Mouse (Mus musculus): ENCODE measurements around the gene Rbpj. TPM values are rescaled to one million over a fixed set of nuclear protein-coding genes. Genes with fewer than 3 reads are reported as not detected.

The Rbpj gene
- total and polyA plus RNA-seq, 2 experiments from 2014 or later: 12.6 to 22.0 TPM

DNA sequence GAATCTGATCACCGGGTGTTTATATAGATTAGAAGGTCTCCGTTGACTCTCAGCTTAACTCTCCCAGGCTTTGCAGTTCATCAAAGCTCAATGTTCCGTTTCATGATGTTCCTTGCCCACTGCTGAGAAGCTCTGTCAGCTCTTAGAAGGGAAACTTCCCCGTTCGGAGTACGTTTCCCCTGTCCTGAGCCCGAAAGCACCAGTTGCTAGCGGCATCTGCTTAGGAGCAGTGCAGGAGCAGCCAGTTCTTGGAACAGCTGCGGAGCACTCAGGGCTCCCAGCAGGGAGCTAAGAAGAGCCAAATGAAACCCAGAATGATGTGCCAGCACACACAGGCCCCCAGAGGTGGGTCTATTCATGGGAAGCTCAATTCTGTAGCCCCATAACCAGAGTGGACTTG, 15.0 kb upstream of the Rbpj start:
- no peaks in the 10 kb centered on the region for H3K36me3 ChIP-seq (replicated peaks; ENCODE audit: control insufficient read depth, insufficient read depth, low read length)
- no peak overlapping the region for H3K9ac ChIP-seq (replicated peaks; ENCODE audit: low read depth, low read length)
- H3K4me2 ChIP-seq (ENCODE audit: low read depth, low read length): no peak overlapping the region
- no peak overlapping the region for H3K4me3 ChIP-seq (ENCODE audit: low read depth, low read length)
- no peak; the same call in 1 of the 2 replicates for ATAC-seq (ENCODE audit: insufficient read depth, low read depth)
- no peaks in the 10 kb centered on the region for H3K9me3 ChIP-seq (replicated peaks; ENCODE audit: control insufficient read depth, low read length)
- 40% methylated on average over 9 of the region's 9 CpGs for WGBS
- no peaks in the 10 kb centered on the region for H3K27me3 ChIP-seq (ENCODE audit: control insufficient read depth, insufficient read depth, low read length)
- H3K4me1 ChIP-seq (ENCODE audit: control insufficient read depth, insufficient read depth): no peaks in the 10 kb centered on the region
- TF ChIP-seq EP300 (IDR thresholded peaks at IDR 0.05; ENCODE audit: low read depth) (no peak), CTCF (IDR thresholded peaks at IDR 0.05; ENCODE audit: low read depth) (no peak)
- H3K27ac ChIP-seq (ENCODE audit: low read depth): no peak overlapping the region
- DNase-seq (ENCODE audit: low spot score): no peak

GRCm38 (mm10) chr5:53451829-53452228, 14.1 kb upstream of the Rbpj start:
- TF ChIP-seq CTCF (IDR thresholded peaks at IDR 0.05; ENCODE audit: low read depth) (no peak), EP300 (IDR thresholded peaks at IDR 0.05; ENCODE audit: low read depth) (no peak)
- H3K36me3 ChIP-seq (replicated peaks; ENCODE audit: control insufficient read depth, insufficient read depth, low read length): no peaks in the 10 kb centered on the region
- no peak for ATAC-seq (ENCODE audit: insufficient read depth, low read depth)
- no peak for DNase-seq (ENCODE audit: low spot score)
- H3K27me3 ChIP-seq (ENCODE audit: control insufficient read depth, insufficient read depth, low read length): no peaks in the 10 kb centered on the region
- 78% methylated on average over 8 of the region's 8 CpGs for WGBS
- H3K4me1 ChIP-seq (ENCODE audit: control insufficient read depth, insufficient read depth): no peaks in the 10 kb centered on the region
- no peak overlapping the region for H3K4me2 ChIP-seq (ENCODE audit: low read depth, low read length)
- H3K9ac ChIP-seq (replicated peaks; ENCODE audit: low read depth, low read length): no peak overlapping the region
- H3K27ac ChIP-seq (ENCODE audit: low read depth): no peak overlapping the region
- no peaks in the 10 kb centered on the region for H3K9me3 ChIP-seq (replicated peaks; ENCODE audit: control insufficient read depth, low read length)
- no peak overlapping the region for H3K4me3 ChIP-seq (ENCODE audit: low read depth, low read length)

GRCm38 (mm10) chr5:53452920-53453319, 13.0 kb upstream of the Rbpj start:
- 78% methylated on average over 3 of the region's 3 CpGs for WGBS
- TF ChIP-seq EP300 (IDR thresholded peaks at IDR 0.05; ENCODE audit: low read depth) (no peak), CTCF (IDR thresholded peaks at IDR 0.05; ENCODE audit: low read depth) (no peak)
- Histone ChIP-seq H3K36me3 (replicated peaks; ENCODE audit: control insufficient read depth, insufficient read depth, low read length) (no peaks in the 10 kb centered on the region), H3K4me1 (ENCODE audit: control insufficient read depth, insufficient read depth) (no peaks in the 10 kb centered on the region), H3K9ac (replicated peaks; ENCODE audit: low read depth, low read length) (no peak overlapping the region), H3K4me2 (ENCODE audit: low read depth, low read length) (no peak overlapping the region), H3K9me3 (replicated peaks; ENCODE audit: control insufficient read depth, low read length) (no peaks in the 10 kb centered on the region), H3K27ac (ENCODE audit: low read depth) (no peak overlapping the region), H3K27me3 (ENCODE audit: control insufficient read depth, insufficient read depth, low read length) (no peaks in the 10 kb centered on the region), H3K4me3 (ENCODE audit: low read depth, low read length) (no peak overlapping the region)
- DNase-seq (ENCODE audit: low spot score): no peak
- no peak for ATAC-seq (ENCODE audit: insufficient read depth, low read depth)

- no peak for ATAC-seq (ENCODE audit: insufficient read depth, low read depth)
- no peak for DNase-seq (ENCODE audit: low spot score)
Measured at GRCm38 (mm10) chr5:53454706-53455105, 11.2 kb upstream of the Rbpj start.

GRCm38 (mm10) chr5:53455459-53455858, 10.5 kb upstream of the Rbpj start:
- 0 out of 2 replicates have a peak, but pooled peaks cover 3% of the 10 kb centered on the region for H3K4me1 ChIP-seq (ENCODE audit: control insufficient read depth, insufficient read depth)
- 69% methylated on average over 5 of the region's 5 CpGs for WGBS
- H3K9me3 ChIP-seq (replicated peaks; ENCODE audit: control insufficient read depth, low read length): no peaks in the 10 kb centered on the region
- TF ChIP-seq EP300 (IDR thresholded peaks at IDR 0.05; ENCODE audit: low read depth): no peak
- TF ChIP-seq CTCF (IDR thresholded peaks at IDR 0.05; ENCODE audit: low read depth): no peak
- no peak overlapping the region for H3K4me3 ChIP-seq (ENCODE audit: low read depth, low read length)
- no peak overlapping the region for H3K9ac ChIP-seq (replicated peaks; ENCODE audit: low read depth, low read length)
- ATAC-seq (ENCODE audit: insufficient read depth, low read depth) (no peak), DNase-seq (ENCODE audit: low spot score) (no peak)
- H3K4me2 ChIP-seq (ENCODE audit: low read depth, low read length): no peak overlapping the region
- H3K27ac ChIP-seq (ENCODE audit: low read depth): no peak overlapping the region
- H3K27me3 ChIP-seq (ENCODE audit: control insufficient read depth, insufficient read depth, low read length): no peaks in the 10 kb centered on the region
- H3K36me3 ChIP-seq (replicated peaks; ENCODE audit: control insufficient read depth, insufficient read depth, low read length): no peaks in the 10 kb centered on the region

More at GRCm38 (mm10) chr5:53454706-53455105, 11.2 kb upstream of the Rbpj start:
- Histone ChIP-seq H3K4me3 (ENCODE audit: low read depth, low read length) (no peak overlapping the region), H3K9me3 (replicated peaks; ENCODE audit: control insufficient read depth, low read length) (no peaks in the 10 kb centered on the region), H3K9ac (replicated peaks; ENCODE audit: low read depth, low read length) (no peak overlapping the region), H3K36me3 (replicated peaks; ENCODE audit: control insufficient read depth, insufficient read depth, low read length) (no peaks in the 10 kb centered on the region), H3K4me1 (ENCODE audit: control insufficient read depth, insufficient read depth) (no peaks in the 10 kb centered on the region), H3K27ac (ENCODE audit: low read depth) (no peak overlapping the region), H3K27me3 (ENCODE audit: control insufficient read depth, insufficient read depth, low read length) (no peaks in the 10 kb centered on the region), H3K4me2 (ENCODE audit: low read depth, low read length) (no peak overlapping the region)
- WGBS: 67% methylated on average over 9 of the region's 9 CpGs
- TF ChIP-seq CTCF (IDR thresholded peaks at IDR 0.05; ENCODE audit: low read depth): no peak
- TF ChIP-seq EP300 (IDR thresholded peaks at IDR 0.05; ENCODE audit: low read depth): no peak

DNA sequence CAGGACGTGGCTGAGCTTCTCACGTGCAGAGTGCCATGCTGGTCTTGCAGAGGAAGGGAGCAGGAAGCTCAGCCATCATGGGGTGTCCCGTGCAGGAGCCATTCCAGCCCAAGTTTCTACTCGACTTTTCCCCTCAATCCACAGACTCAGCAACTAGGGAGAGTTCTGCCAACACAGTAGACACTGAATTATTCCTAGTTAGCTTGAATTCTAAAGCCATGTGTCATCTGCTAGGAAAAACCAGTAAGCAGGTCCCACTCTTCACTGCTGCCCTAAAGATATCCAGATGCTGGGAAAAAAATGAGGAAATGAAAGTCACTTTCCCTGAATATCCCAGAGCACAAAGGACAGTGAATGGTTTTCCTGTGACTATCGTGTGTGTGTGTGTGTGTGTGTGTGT, 5.8 kb upstream of the Rbpj start:
- H3K4me3 ChIP-seq (ENCODE audit: low read depth, low read length): no peak overlapping the region

More for the DNA sequence above, 5.8 kb upstream of the Rbpj start:
- Histone ChIP-seq H3K27ac (ENCODE audit: low read depth) (no peak overlapping the region), H3K4me1 (ENCODE audit: control insufficient read depth, insufficient read depth) (0 out of 2 replicates have a peak, but pooled peaks cover 3% of the 10 kb centered on the region), H3K36me3 (replicated peaks; ENCODE audit: control insufficient read depth, insufficient read depth, low read length) (no peaks in the 10 kb centered on the region), H3K4me2 (ENCODE audit: low read depth, low read length) (no peak overlapping the region), H3K9ac (replicated peaks; ENCODE audit: low read depth, low read length) (no peak overlapping the region), H3K9me3 (replicated peaks; ENCODE audit: control insufficient read depth, low read length) (no peaks in the 10 kb centered on the region), H3K27me3 (ENCODE audit: control insufficient read depth, insufficient read depth, low read length) (no peaks in the 10 kb centered on the region)
- ATAC-seq (ENCODE audit: insufficient read depth, low read depth): no peak
- WGBS: 46% methylated on average over 5 of the region's 5 CpGs
- DNase-seq (ENCODE audit: low spot score): no peak
- TF ChIP-seq CTCF (IDR thresholded peaks at IDR 0.05; ENCODE audit: low read depth): no peak
- no peak for TF ChIP-seq EP300 (IDR thresholded peaks at IDR 0.05; ENCODE audit: low read depth)
